Mouse (Mus musculus) midbrain, embryonic 14.5 days (tissue): Measurements from ENCODE around the gene Slc39a11. TPM values are rescaled to one million over a fixed set of nuclear protein-coding genes. Genes with fewer than 3 reads are reported as not detected.
"Not testable (repeated sequence)": the region's sequence is repeated elsewhere in the genome, so short reads cannot be mapped to it uniquely, and the experiment has no call there.

Experiments used
- ATAC-seq: fragments of 200-750 bp; cut with Nextera tagmentation; 2 replicates; pipeline ENCODE4 v1.8.0; 2017; ENCODE audit warnings: moderate number of reproducible peaks, moderate library complexity; ENCODE audit not compliant: low FRiP score, low TSS enrichment
- DNase-seq: peaks from one replicate; pipeline ENCODE4 v3.0.0-alpha.2; 2015
- H3K27ac ChIP-seq: fragments of 300-500 bp; sonication (generic); replicated peaks from 2 replicates; pipeline ENCODE4 v1.5.1; 2014; ENCODE audit warnings: mild to moderate bottlenecking, low read depth, low read length, moderate library complexity
- H3K27me3 ChIP-seq: fragments of 300-500 bp; sonication (generic); 2 replicates; pipeline ENCODE4 v1.6.1; 2014; ENCODE audit warnings: low read length, control low read depth, mixed read lengths; ENCODE audit not compliant: control insufficient read depth, insufficient read depth
- H3K36me3 ChIP-seq: fragments of 300-500 bp; sonication (generic); 2 replicates; pipeline ENCODE4 v1.6.1; 2014; ENCODE audit warnings: low read length, control low read depth; ENCODE audit not compliant: control insufficient read depth, insufficient read depth
- H3K4me1 ChIP-seq: fragments of 300-500 bp; sonication (generic); 2 replicates; pipeline ENCODE4 v1.6.1; 2014; ENCODE audit warnings: mild to moderate bottlenecking, antibody characterized with exemption, low read length, control low read depth; ENCODE audit not compliant: control insufficient read depth, insufficient read depth
- H3K4me2 ChIP-seq: fragments of 300-500 bp; sonication (generic); 2 replicates; pipeline ENCODE4 v1.6.1; 2014; ENCODE audit warnings: mild to moderate bottlenecking, low read length, moderate library complexity
- H3K4me3 ChIP-seq: fragments of 300-500 bp; sonication (generic); replicated peaks from 2 replicates; pipeline ENCODE4 v1.5.1; 2014; ENCODE audit warnings: low read depth, low read length
- H3K9ac ChIP-seq: fragments of 300-500 bp; sonication (generic); replicated peaks from 2 replicates; pipeline ENCODE4 v1.6.1; 2014; ENCODE audit warnings: mild to moderate bottlenecking, low read length, moderate library complexity
- H3K9me3 ChIP-seq: fragments of 300-500 bp; sonication (generic); 2 replicates; pipeline ENCODE4 v1.6.1; 2016; ENCODE audit warnings: low read length, control low read depth, mixed read lengths; ENCODE audit not compliant: control insufficient read depth
- WGBS: fragments of 180-500 bp; shearing (Covaris S2); extraction: QIAGEN DNeasy Blood & Tissue Kit; methylation state at CpG from one replicate; pipeline ENCODE4 v1.1.7; 2014; 5-methylcytosine and 5-hydroxymethylcytosine counted together
- polyA plus RNA-seq: library from polyadenylated mRNA; unstranded; fragments of >200 nt; fragmentation: Nextera tagmentation; extraction: Ambion mirVana; gene quantifications from 2 replicates; pipeline ENCODE4 v1.2.1, GENCODE M21; 2014

Slc39a11 gene
- polyA plus RNA-seq, 1 experiment from 2014 or later = 31.1 TPM

DNA sequence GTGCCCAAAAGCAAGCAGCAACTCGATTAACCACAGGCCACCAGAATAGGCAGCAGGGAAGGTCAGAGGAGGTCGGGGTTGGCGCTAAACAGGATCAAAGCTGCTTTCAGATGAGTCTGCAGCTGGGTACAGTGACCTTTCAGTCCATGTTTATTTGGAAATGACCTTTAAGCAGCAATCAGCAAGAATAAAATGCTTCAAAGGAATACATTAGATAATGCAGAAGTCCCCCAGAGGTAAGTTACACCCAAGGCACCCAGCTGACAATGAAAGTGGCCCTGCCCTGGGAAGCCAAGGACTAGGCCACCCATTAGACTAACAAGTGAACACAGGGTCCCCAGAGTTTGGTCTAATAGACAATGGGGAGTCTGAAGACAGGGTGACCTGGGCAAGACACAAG lies 60.9 kb downstream of the Slc39a11 start:
- H3K27me3 ChIP-seq = no peaks in the 10 kb centered on the region
- H3K9ac ChIP-seq = no peak overlapping the region
- ATAC-seq (no peak), DNase-seq (no peak)
- no peaks in the 10 kb centered on the region for H3K9me3 ChIP-seq
- H3K4me3 ChIP-seq = no peak overlapping the region
- 71% methylated on average over 3 of the region's 3 CpGs for WGBS
- peaks cover 8% of the 10 kb centered on the region; the same call in 1 of the 2 replicates for H3K4me1 ChIP-seq
- H3K36me3 ChIP-seq = no peaks in the 10 kb centered on the region
- no peak overlapping the region for H3K27ac ChIP-seq
- H3K4me2 ChIP-seq = no peak overlapping the region

DNA sequence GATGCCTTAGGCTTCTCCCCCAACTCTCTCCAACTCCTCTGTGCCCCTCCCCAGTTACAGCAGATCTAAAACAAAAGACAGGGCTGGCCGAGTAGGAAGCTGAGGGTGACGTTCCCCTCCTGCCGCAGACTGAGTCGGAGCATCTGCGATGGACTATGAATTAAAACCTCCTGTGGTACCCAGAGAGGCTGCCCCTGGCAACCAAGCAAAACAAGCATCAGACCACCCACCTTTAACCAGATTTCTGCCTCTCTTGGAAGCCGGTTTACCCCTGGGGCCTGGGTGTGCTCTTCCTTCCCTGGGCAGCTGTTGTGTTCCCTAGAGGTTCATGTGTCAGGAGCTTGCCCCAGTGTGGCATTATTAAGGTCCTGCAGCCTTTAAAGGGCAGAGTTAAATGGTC lies 63.5 kb downstream of the Slc39a11 start:
- Histone ChIP-seq H3K27ac (no peak overlapping the region), H3K4me1 (peaks cover 12% of the 10 kb centered on the region), H3K36me3 (no peaks in the 10 kb centered on the region), H3K9me3 (no peaks in the 10 kb centered on the region), H3K4me2 (no peak overlapping the region), H3K4me3 (no peak overlapping the region), H3K27me3 (no peaks in the 10 kb centered on the region), H3K9ac (no peak overlapping the region)
- no peak for ATAC-seq
- 27% methylated on average over 6 of the region's 6 CpGs for WGBS
- DNase-seq = no peak

DNA sequence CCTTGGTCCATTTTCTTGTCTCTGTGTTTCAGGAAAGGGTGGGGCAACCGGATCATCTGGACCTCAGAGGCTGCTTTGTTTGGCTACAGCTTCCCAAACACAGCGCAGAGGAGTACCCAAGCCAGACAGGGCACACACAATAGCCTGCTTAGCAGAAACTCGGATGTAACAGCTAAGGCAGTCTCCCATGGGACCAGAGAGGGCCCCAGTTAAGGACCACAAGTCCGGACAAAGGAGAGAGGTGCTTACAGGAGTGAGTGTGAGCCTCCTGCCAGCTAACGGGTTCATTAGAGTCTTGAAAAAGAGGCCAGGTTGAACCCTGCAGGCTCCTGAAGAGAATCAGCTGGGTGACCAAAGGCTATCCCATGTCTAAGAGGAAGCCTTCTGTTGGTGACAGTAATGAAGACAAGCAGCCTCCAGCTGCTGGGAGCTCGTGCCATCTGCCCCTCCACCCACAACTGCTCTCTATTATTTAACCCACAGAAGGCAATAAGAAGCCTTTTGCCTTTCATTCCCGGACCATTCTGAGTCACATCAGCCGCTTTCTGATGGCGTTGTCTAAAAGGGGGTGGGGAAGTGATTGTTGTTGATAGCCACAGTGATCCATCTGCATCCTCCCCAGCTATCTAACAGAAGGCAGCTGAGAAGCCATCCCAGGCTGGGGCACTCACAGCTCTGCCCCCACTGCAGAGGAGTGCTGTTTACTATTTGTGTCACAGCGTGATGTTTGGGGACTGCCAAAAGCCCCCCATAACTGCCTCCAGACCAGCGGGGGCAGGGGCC lies 65.8 kb downstream of the Slc39a11 start:
- H3K27ac ChIP-seq = peak overlapping the region; percentile 20
- H3K4me1 ChIP-seq = peaks cover 12% of the 10 kb centered on the region
- DNase-seq (peak; percentile 51), ATAC-seq (peak; percentile 20; the same call in 1 of the 2 replicates)
- 25% methylated on average over 11 of the region's 11 CpGs for WGBS
- H3K36me3 ChIP-seq = no peaks in the 10 kb centered on the region
- H3K4me2 ChIP-seq = no peak overlapping the region
- no peaks in the 10 kb centered on the region for H3K9me3 ChIP-seq
- H3K9ac ChIP-seq = no peak overlapping the region
- no peaks in the 10 kb centered on the region for H3K27me3 ChIP-seq
- no peak overlapping the region for H3K4me3 ChIP-seq

DNA sequence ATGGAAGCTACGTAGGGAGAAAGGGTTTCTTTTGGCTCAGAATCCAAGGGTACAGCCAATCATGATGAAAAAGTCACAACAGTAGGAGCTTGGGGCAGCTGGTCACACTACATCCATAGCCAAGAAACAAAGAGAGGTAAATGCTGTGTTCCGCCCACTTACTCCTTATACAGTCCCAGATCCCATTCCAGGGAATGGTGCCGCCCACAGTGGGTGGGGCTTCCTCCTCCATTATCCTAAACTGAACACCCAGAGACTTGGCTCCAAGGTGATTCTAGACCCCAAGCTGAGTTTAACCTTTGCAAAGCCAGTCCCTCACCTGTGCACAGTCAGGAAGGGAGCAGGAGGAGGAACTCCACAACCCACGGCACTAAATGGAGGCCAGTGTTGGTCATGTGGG lies 72.7 kb downstream of the Slc39a11 start:
- no peak overlapping the region for H3K4me3 ChIP-seq
- no peak overlapping the region for H3K4me2 ChIP-seq
- H3K9ac ChIP-seq = no peak overlapping the region
- H3K4me1 ChIP-seq = peaks cover 12% of the 10 kb centered on the region
- H3K9me3 ChIP-seq = no peaks in the 10 kb centered on the region
- H3K27me3 ChIP-seq = no peaks in the 10 kb centered on the region
- no peaks in the 10 kb centered on the region for H3K36me3 ChIP-seq
- ATAC-seq (no peak), DNase-seq (no peak)
- no peak overlapping the region for H3K27ac ChIP-seq
- WGBS = 87% methylated on average over 4 of the region's 4 CpGs

DNA sequence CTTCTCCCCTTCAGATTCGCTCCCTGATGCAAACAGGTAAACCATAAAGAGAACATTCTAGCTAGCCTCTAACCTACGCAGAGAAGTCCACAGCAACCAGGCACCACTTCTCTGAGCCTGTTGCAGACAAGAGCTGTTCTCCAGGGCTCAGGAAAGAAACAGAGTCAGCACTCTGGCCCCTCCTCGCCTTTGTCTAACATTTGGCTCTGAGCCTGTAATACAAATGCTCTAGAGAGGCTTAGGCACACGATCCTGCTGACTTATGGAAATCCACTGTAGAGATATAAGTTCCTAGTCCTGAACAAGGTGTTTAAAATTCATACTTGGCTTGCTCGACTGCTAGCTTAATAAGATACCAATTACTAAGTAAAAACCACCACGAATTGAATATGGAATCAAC lies 77.2 kb downstream of the Slc39a11 start:
- no peaks in the 10 kb centered on the region for H3K9me3 ChIP-seq
- ATAC-seq (peak; percentile 60; the same call in 1 of the 2 replicates), DNase-seq (peak; percentile 74)
- H3K4me3 ChIP-seq = no peak overlapping the region
- no peak overlapping the region for H3K9ac ChIP-seq
- H3K27me3 ChIP-seq = no peaks in the 10 kb centered on the region
- WGBS = 37% methylated on average over 6 of the region's 6 CpGs
- no peaks in the 10 kb centered on the region for H3K36me3 ChIP-seq
- H3K4me2 ChIP-seq = no peak overlapping the region
- H3K4me1 ChIP-seq = peaks cover 13% of the 10 kb centered on the region
- H3K27ac ChIP-seq = peak overlapping the region; percentile 64

DNA sequence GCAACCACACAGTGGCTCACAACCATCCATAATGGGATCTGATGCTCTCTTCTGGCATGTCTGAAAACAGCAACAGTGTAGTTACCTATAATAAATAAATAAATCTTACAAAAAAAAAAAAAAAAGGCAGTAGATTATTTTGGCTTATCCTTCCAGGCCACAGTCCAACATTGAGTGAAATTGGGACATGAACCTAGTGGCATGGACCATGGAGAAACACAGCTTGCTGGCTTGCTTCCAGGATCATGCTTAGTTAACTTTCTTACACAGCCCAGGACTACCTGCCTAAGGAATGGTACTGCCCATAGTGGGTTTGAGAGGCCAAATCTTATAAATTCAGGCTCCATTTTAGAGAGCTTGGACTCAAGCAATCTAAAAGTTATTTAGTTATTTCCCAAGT lies 78.3 kb downstream of the Slc39a11 start:
- H3K9me3 ChIP-seq = no peaks in the 10 kb centered on the region
- no peak overlapping the region for H3K27ac ChIP-seq
- no peaks in the 10 kb centered on the region for H3K27me3 ChIP-seq
- no peak for ATAC-seq
- H3K4me3 ChIP-seq = no peak overlapping the region
- H3K9ac ChIP-seq = no peak overlapping the region
- DNase-seq = no peak
- no peak overlapping the region for H3K4me2 ChIP-seq
- H3K4me1 ChIP-seq = peaks cover 13% of the 10 kb centered on the region
- no peaks in the 10 kb centered on the region for H3K36me3 ChIP-seq

DNA sequence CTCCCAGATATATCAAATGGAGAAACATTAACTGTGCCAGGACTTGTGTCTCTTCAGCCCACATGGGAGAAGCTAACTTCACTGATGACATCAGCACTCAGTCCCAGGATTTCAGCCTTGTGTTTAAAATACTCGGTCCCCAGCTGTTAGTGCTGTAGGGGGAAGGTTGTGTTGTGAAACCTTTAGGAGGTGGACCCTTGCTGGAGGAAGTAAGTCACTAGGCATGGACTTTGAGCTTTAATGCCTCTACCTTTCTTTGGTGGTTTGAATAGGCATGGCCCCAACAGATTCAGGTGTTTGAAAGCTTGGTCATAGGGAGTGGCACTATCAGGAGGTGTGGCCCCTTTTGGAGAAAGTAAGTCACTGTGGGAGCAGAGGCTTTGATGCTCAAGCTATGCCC lies 80.9 kb downstream of the Slc39a11 start:
- DNase-seq (no peak), ATAC-seq (no peak)
- WGBS = 79% methylated on average over 1 of the region's 1 CpGs
- no peaks in the 10 kb centered on the region for H3K9me3 ChIP-seq
- no peaks in the 10 kb centered on the region for H3K27me3 ChIP-seq
- H3K27ac ChIP-seq = no peak overlapping the region
- H3K4me3 ChIP-seq = no peak overlapping the region
- no peak overlapping the region for H3K9ac ChIP-seq
- peaks cover 18% of the 10 kb centered on the region for H3K4me1 ChIP-seq
- H3K4me2 ChIP-seq = no peak overlapping the region
- no peaks in the 10 kb centered on the region for H3K36me3 ChIP-seq

DNA sequence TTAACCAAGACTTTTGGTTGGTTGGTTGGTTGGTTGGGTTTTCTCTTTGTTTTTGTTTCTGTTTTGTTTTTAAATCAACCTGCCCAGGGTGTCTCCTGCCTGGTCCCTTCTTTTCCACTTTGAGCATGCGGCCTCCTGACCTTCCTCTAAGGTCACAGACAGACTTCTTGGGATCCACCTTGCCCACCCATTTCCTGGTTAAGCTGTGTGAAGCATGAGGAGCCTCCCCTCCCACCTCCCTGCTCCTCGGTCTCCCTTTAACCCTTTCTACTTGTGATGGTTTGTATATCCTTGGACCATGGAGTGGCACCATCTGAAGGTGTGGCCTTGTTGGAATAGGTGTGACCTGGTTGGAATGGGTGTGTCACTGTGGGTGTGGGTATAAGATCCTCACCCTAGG lies 82.0 kb downstream of the Slc39a11 start:
- DNase-seq, H3K9me3 ChIP-seq, H3K4me3 ChIP-seq, H3K27me3 ChIP-seq, H3K4me2 ChIP-seq, ATAC-seq, H3K27ac ChIP-seq, H3K9ac ChIP-seq, H3K36me3 ChIP-seq: not testable (repeated sequence)
- 97% methylated on average over 2 of the region's 2 CpGs for WGBS
- H3K4me1 ChIP-seq = peaks cover 12% of the 10 kb centered on the region
